Mouse (Mus musculus) ovary, adult 18-20 months (tissue): ENCODE data around the gene Erich6.

ENCODE experiments used
- DNase-seq: peaks from one replicate; pipeline ENCODE4 v3.0.0; 2022; ENCODE audit warnings: low spot score, mixed read lengths

Erich6 gene

GRCm38 (mm10) chr3:58636406-58637295 is at the start of gene Erich6:
Gene Erich6 (minus strand): TSS chr3:58637207.
- DNase-seq, result peak; percentile 46

GRCm38 (mm10) chr3:58686206-58686921 is 49.4 kb upstream of the Erich6 start:
- DNase-seq, result no peak

GRCm38 (mm10) chr3:58685396-58685795 is 48.4 kb upstream of the Erich6 start:
- no peak for DNase-seq

GRCm38 (mm10) chr3:58683346-58683745 is 46.3 kb upstream of the Erich6 start:
- no peak for DNase-seq

GRCm38 (mm10) chr3:58682336-58682735 is 45.3 kb upstream of the Erich6 start:
- DNase-seq, result no peak

GRCm38 (mm10) chr3:58681831-58682230 is 44.8 kb upstream of the Erich6 start:
- DNase-seq, result no peak

GRCm38 (mm10) chr3:58680943-58681637 is 44.1 kb upstream of the Erich6 start:
- DNase-seq, result no peak

GRCm38 (mm10) chr3:58679996-58680395 is 43.0 kb upstream of the Erich6 start:
- DNase-seq, result no peak

GRCm38 (mm10) chr3:58678905-58679304 is 41.9 kb upstream of the Erich6 start:
- no peak for DNase-seq

GRCm38 (mm10) chr3:58678384-58678783 is 41.4 kb upstream of the Erich6 start:
- no peak for DNase-seq

- no peak for DNase-seq
Observed at GRCm38 (mm10) chr3:58677615-58678014, 40.6 kb upstream of the Erich6 start.

- DNase-seq, result no peak
Observed at GRCm38 (mm10) chr3:58673295-58673694, 36.3 kb upstream of the Erich6 start.

GRCm38 (mm10) chr3:58672481-58673183 is 35.6 kb upstream of the Erich6 start:
- no peak for DNase-seq

GRCm38 (mm10) chr3:58671616-58672250 is 34.7 kb upstream of the Erich6 start:
- DNase-seq, result no peak

GRCm38 (mm10) chr3:58663970-58664369 is 27.0 kb upstream of the Erich6 start:
- no peak for DNase-seq

- no peak for DNase-seq
Observed at GRCm38 (mm10) chr3:58660636-58661035, 23.6 kb upstream of the Erich6 start.

- no peak for DNase-seq
Observed at GRCm38 (mm10) chr3:58657356-58657755, 20.3 kb upstream of the Erich6 start.

GRCm38 (mm10) chr3:58655362-58656130 is 18.5 kb upstream of the Erich6 start:
- no peak for DNase-seq

- DNase-seq, result no peak
Observed at GRCm38 (mm10) chr3:58653907-58654306, 16.9 kb upstream of the Erich6 start.

- DNase-seq, result no peak
Observed at GRCm38 (mm10) chr3:58650328-58650727, 13.3 kb upstream of the Erich6 start.

- DNase-seq, result no peak
Observed at GRCm38 (mm10) chr3:58647179-58647578, 10.2 kb upstream of the Erich6 start.
